Mouse (Mus musculus) B cell, adult 67 days (primary cell): ENCODE data around the gene Oprd1. TPM values are rescaled to one million over a fixed set of nuclear protein-coding genes. Genes with fewer than 3 reads are reported as not detected.

Experiments used
- total RNA-seq, 2 experiments: library from RNA; stranded (reverse); gene quantifications; 4 replicates each; pipeline ENCODE4 v1.2.4; 2023

The Oprd1 gene
- not detected for total RNA-seq

DNA sequence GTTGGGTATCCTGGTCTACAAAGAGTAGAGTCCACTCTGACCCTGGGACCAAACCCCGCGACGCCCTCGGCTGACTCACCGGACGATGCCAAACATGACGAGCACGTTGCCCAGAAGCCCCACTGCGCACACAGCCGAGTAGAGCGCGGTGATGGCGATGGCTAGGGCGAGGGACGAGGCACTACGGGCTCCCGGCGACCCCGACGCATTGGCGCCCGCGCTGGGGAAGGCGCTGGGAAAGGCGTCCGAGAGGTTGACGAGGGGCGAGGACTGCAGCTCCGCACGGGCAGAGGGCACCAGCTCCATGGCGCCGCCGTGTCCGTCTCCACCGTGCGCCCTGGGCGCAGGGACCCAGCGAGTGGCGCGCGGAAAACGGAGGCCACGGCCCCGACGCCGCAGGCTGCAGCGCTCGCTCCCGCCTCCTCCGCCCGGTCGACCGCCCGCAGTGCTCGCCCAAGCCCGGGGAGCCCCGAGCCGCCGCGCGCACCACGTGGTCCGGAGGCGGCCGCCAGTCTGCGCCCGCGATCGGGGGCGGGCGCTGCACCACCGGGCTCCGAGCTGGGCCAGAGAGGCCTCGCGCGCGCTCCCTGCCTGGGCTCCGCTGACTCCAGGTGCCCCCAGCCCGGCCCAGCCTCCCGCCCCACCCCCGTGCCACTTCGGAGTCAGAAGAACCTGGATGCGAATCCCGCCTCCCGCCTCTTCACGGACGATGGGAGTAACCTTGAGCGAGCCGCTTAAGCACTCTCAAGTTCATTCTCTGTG, at the start of gene Oprd1:
Oprd1 (minus strand) TSS at position 407 of the 762 bp plus-strand sequence.

DNA sequence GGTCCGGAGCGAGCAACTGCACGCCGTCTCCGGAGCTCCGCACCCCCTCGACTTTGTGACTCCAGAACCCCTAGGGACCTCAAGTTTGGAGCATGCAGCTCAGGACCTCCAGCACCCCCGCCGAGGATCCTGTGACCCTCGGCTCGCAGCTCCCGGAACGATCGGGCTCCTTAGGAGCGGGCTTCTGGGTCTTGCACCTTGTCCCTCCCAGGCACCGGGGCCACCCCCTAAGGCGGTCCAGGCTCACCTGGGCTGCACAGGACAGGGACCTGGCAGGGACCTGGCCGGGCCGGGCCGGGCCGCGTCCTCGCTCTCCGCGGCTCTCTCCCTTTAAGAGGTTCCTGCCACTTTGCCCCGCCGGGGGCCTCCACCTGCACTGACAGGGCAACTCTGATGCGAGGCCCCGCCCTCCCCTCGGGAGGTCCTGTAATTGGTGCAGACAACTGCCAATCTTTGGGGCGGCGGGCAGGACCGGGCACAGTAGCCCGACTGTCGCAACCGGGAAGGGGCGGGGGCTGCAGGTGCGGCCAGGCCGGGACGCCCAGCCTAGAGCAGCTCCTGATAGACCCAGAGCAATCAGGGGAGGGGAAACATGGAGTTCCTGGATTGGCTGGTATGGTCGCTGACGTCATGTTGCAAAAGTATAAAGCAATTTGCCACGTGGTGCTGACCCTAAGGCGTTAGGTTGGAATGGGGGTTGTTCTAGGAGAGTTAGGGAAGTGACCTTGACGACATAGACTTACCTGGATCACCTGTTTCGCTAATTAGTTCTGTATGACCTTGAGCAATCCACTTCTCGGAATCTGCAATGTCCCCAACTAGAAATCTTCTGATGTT, 69.1 kb downstream of the Oprd1 start, which contains the start of gene Epb41:
Epb41 (minus strand) TSS at position 389 of the 837 bp plus-strand sequence.

DNA sequence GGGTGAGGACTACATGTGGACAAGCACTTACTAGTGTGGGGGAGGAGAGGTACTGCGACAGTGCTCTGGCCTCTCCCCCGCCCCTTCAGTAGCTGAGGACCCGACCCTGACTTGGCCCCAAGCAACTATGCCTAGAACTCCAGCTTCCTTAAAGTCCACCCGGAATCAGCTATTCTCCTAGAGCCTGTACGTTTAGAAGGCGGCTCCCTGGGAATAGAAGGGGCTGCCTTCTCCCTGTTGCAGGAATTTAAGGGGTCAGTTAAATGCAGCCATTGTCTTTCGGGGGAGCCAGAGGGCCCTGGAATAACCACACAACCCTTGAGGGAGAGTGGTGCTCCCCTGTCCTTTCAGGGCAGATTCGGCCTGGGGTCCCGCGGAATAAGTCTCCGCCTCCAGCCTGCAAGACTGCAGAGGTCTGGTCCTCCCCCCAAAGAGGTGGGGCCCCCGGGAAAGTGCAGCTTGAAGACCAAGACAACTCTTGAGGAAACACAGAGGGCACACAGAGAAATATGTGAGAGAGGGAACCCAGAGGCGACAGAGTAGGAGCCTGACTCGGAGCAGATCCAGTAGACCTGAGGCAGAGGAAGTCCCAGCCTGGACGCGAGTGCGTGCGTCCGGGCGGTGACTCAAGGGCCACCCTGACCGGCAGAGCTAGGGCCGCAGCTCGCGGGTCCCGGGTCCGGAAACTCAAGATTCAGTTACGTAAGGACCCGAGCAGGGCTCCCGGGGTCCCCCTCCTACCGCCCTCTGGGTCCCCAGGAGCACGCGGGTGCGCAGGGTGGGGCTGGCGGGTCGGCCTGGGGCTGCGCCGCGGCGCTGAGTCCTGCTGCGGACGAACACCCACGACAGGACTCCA, 70.0 kb downstream of the Oprd1 start, which contains the start of gene Gm10300:
Gm10300 (plus strand) TSS at position 621 of the 856 bp plus-strand sequence.

Other genes with a start within 250 kb of the Oprd1 start
- gene Tmem200b, start 222.7 kb downstream of the Oprd1 start, total RNA-seq = not detected
- not detected for gene Gm10300, start 69.8 kb downstream of the Oprd1 start, total RNA-seq
- 10 to 100 TPM; 72.0 to 76.9 TPM for gene Epb41, start 69.2 kb downstream of the Oprd1 start, total RNA-seq
- 10 to 100 TPM; 87.3 to 92.0 TPM for gene Ythdf2, start 67.8 kb upstream of the Oprd1 start, total RNA-seq
- 10 to 100 TPM; 44.0 to 45.8 TPM for gene Gmeb1, start 117.1 kb upstream of the Oprd1 start, total RNA-seq
- 10 to 100 TPM; 35.1 to 46.8 TPM for gene Taf12, start 129.9 kb upstream of the Oprd1 start, total RNA-seq
- not detected for gene Rab42, start 158.9 kb upstream of the Oprd1 start, total RNA-seq
- gene Trnau1ap, start 185.1 kb upstream of the Oprd1 start, total RNA-seq = 10 to 100 TPM; 42.1 to 56.0 TPM
- 10 to 100 TPM; 17.3 to 18.8 TPM for gene Rcc1, start 209.1 kb upstream of the Oprd1 start, total RNA-seq